Mouse (Mus musculus): ENCODE measurements at regions not wholly inside any gene's neighbourhood (a gene's known extent, or its start where the extent isn't known, plus 50 kb on each side); places are given as distances from the start of the nearest gene placed in this dataset.

DNA sequence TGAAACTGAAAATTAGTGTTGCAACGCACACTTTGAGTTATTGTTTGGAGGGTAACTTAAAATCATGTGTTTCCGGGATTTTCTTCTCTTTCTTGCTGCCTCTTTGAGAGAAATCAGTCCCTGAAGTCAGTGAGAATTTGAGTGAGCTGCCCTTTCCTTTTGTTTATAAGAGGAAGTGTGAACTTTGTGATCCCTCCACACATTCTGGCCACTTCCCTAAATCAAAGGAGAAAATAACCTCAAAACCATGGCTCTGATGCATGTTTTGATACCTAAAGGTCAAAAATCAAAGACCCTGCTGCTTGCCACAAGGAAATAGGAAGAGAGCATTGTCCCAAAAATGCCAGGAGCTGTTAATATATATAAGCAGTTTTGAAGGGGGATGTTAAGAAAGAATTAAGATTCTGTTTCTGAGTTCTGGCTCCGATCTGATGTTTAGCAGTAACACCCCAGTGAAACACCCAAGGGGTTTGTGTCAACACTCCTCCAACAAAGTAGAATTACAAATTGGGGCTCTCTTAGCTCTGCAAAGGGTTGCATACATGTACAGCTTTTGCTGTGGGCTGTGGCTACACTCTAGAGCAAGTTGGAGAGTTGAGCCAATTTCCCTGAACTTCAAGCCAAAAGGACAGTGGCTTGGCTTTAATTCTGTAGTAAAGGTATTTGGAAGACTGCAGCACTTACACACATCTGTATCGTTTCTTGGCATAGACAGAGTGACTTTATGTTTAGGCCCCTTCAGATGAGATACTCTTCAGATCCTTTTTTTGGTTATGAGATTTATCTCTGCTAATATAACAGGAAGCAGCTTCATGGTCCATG, 97.5 kb upstream of the Marcks start:
- TF ChIP-seq EP300 (IDR thresholded peaks at IDR 0.05; ENCODE audit: low read depth): no peak
- TF ChIP-seq CTCF (IDR thresholded peaks at IDR 0.05; ENCODE audit: low read depth): no peak
